Mouse (Mus musculus) embryonic facial prominence, embryonic 13.5 days (tissue): ENCODE data around the gene Hirip3. TPM values are rescaled to one million over a fixed set of nuclear protein-coding genes. Genes with fewer than 3 reads are reported as not detected.

Source experiments
- polyA plus RNA-seq: library from polyadenylated mRNA; unstranded; fragments of >200 nt; fragmentation: Nextera tagmentation; extraction: Ambion mirVana; gene quantifications from 2 replicates; pipeline ENCODE4 v1.2.1, GENCODE M21; 2015

The Hirip3 gene
- polyA plus RNA-seq, 1 experiment from 2014 or later = 37.5 TPM

Other genes with a start within 250 kb of the Hirip3 start
- 5.5 and 6.1 TPM in 2 replicates for gene Nupr1, start 231.1 kb upstream of the Hirip3 start, polyA plus RNA-seq
- gene Sgf29, start 212.7 kb upstream of the Hirip3 start, polyA plus RNA-seq = 48.9 and 62.9 TPM in 2 replicates
- gene Sult1a1, start 185.5 kb upstream of the Hirip3 start, polyA plus RNA-seq = 4.3 and 4.4 TPM in 2 replicates
- gene Bola2, start 166.6 kb upstream of the Hirip3 start, polyA plus RNA-seq = 105 and 139 TPM in 2 replicates
- 14.0 and 15.0 TPM in 2 replicates for gene Slx1b, start 166.2 kb upstream of the Hirip3 start, polyA plus RNA-seq
- gene Coro1a, start 154.2 kb upstream of the Hirip3 start, polyA plus RNA-seq = 33.3 and 35.8 TPM in 2 replicates
- 56.7 and 56.9 TPM in 2 replicates for gene Mapk3, start 102.4 kb upstream of the Hirip3 start, polyA plus RNA-seq
- 1.6 and 3.1 TPM in 2 replicates for gene Gdpd3, start 95.6 kb upstream of the Hirip3 start, polyA plus RNA-seq
- 104 and 112 TPM in 2 replicates for gene Ypel3, start 85.0 kb upstream of the Hirip3 start, polyA plus RNA-seq
- gene Tbx6, start 80.5 kb upstream of the Hirip3 start, polyA plus RNA-seq = 0.27 and 0.59 TPM in 2 replicates
- 300 and 311 TPM in 2 replicates for gene Ppp4c, start 69.5 kb upstream of the Hirip3 start, polyA plus RNA-seq
- 0.45 and 0.70 TPM in 2 replicates for gene Fam57b, start 64.3 kb upstream of the Hirip3 start, polyA plus RNA-seq
- not detected in 2 replicates for gene 4930451I11Rik, start 30.3 kb upstream of the Hirip3 start, polyA plus RNA-seq
- 1.6 and 1.9 TPM in 2 replicates for gene Doc2a, start 14.6 kb upstream of the Hirip3 start, polyA plus RNA-seq
- 84.1 and 108 TPM in 2 replicates for gene Ino80e, start 405 bp downstream of the Hirip3 start, polyA plus RNA-seq
- 53.4 and 53.6 TPM in 2 replicates for gene Taok2, start 22.7 kb downstream of the Hirip3 start, polyA plus RNA-seq
- gene Tmem219, start 60.9 kb downstream of the Hirip3 start, polyA plus RNA-seq = 28.3 and 28.6 TPM in 2 replicates
- 17.8 and 19.8 TPM in 2 replicates for gene Kctd13, start 66.9 kb downstream of the Hirip3 start, polyA plus RNA-seq
- 0.13 and 0.25 TPM in 2 replicates for gene Asphd1, start 87.6 kb downstream of the Hirip3 start, polyA plus RNA-seq
- gene Sez6l2, start 88.6 kb downstream of the Hirip3 start, polyA plus RNA-seq = 0.76 and 0.77 TPM in 2 replicates
- 95.8 and 97.0 TPM in 2 replicates for gene Cdipt, start 113.9 kb downstream of the Hirip3 start, polyA plus RNA-seq
- 1.3 and 1.7 TPM in 2 replicates for gene Cdiptos, start 114.1 kb downstream of the Hirip3 start, polyA plus RNA-seq
- gene Mvp, start 152.6 kb downstream of the Hirip3 start, polyA plus RNA-seq = 5.3 and 7.1 TPM in 2 replicates
- gene Pagr1b, start 154.5 kb downstream of the Hirip3 start, polyA plus RNA-seq = 0.47 TPM in 1 of 2 replicates, not detected in the other
- gene Pagr1a, start 155.4 kb downstream of the Hirip3 start, polyA plus RNA-seq = 50.4 and 53.7 TPM in 2 replicates
- gene Gm42742, start 159.1 kb downstream of the Hirip3 start, polyA plus RNA-seq = 83.4 and 89.6 TPM in 2 replicates
- gene Prrt2, start 159.2 kb downstream of the Hirip3 start, polyA plus RNA-seq = 13.1 and 16.9 TPM in 2 replicates
- gene Maz, start 165.1 kb downstream of the Hirip3 start, polyA plus RNA-seq = 63.6 and 73.0 TPM in 2 replicates
- 99.4 and 124 TPM in 2 replicates for gene Kif22, start 180.5 kb downstream of the Hirip3 start, polyA plus RNA-seq
- 15.5 TPM in 1 of 2 replicates, not detected in the other for gene Zg16, start 225.4 kb downstream of the Hirip3 start, polyA plus RNA-seq
- 1.8 and 2.0 TPM in 2 replicates for gene AI467606, start 229.4 kb downstream of the Hirip3 start, polyA plus RNA-seq